Mouse (Mus musculus) embryonic facial prominence, embryonic 15.5 days (tissue): ENCODE results near the gene Anapc15-ps. TPM values are rescaled to one million over a fixed set of nuclear protein-coding genes. Genes with fewer than 3 reads are reported as not detected.
A peak's percentile ranks its signal among the peaks of the same experiment; 100 is the strongest.

Source experiments
- ATAC-seq: fragments of 200-750 bp; cut with Nextera tagmentation; 2 replicates; pipeline ENCODE4 v1.8.0; 2017; ENCODE audit warnings: low read depth, moderate TSS enrichment; ENCODE audit not compliant: insufficient number of reproducible peaks, low FRiP score, low TSS enrichment
- H3K27ac ChIP-seq: fragments of 300-500 bp; sonication (generic); replicated peaks from 2 replicates; pipeline ENCODE4 v1.5.1; 2015; ENCODE audit warnings: mild to moderate bottlenecking, inconsistent platforms
- H3K27me3 ChIP-seq: fragments of 300-500 bp; sonication (generic); 2 replicates; pipeline ENCODE4 v1.6.1; 2015; ENCODE audit warnings: inconsistent platforms
- H3K36me3 ChIP-seq: fragments of 300-500 bp; sonication (generic); 2 replicates; pipeline ENCODE4 v1.6.1; 2015; ENCODE audit warnings: mild to moderate bottlenecking, inconsistent platforms
- H3K4me1 ChIP-seq: fragments of 300-500 bp; sonication (generic); 2 replicates; pipeline ENCODE4 v1.6.1; 2015; ENCODE audit warnings: inconsistent platforms
- H3K4me2 ChIP-seq: fragments of 300-500 bp; sonication (generic); replicated peaks from 2 replicates; pipeline ENCODE4 v1.6.1; 2015; ENCODE audit warnings: mild to moderate bottlenecking, inconsistent platforms
- H3K4me3 ChIP-seq: fragments of 300-500 bp; sonication (generic); replicated peaks from 2 replicates; pipeline ENCODE4 v1.5.1; 2015; ENCODE audit warnings: mild to moderate bottlenecking, inconsistent platforms
- H3K9ac ChIP-seq: fragments of 300-500 bp; sonication (generic); 2 replicates; pipeline ENCODE4 v1.6.1; 2015; ENCODE audit warnings: inconsistent platforms
- H3K9me3 ChIP-seq: fragments of 300-500 bp; sonication (generic); replicated peaks from 2 replicates; pipeline ENCODE4 v1.6.1; 2016; ENCODE audit warnings: inconsistent platforms
- WGBS: fragments of 180-500 bp; shearing (Covaris S2); methylation state at CpG from one replicate; pipeline ENCODE4 v1.1.7; 2015; 5-methylcytosine and 5-hydroxymethylcytosine counted together
- polyA plus RNA-seq: library from polyadenylated mRNA; unstranded; fragments of >200 nt; fragmentation: Nextera tagmentation; extraction: Ambion mirVana; gene quantifications from 2 replicates; pipeline ENCODE4 v1.2.1, GENCODE M21; 2015

Gene Anapc15-ps
- polyA plus RNA-seq, 1 experiment from 2014 or later = not detected

GRCm38 (mm10) chr10:95689058-95689457, 15.8 kb upstream of the Anapc15-ps start:
- Histone ChIP-seq H3K27me3 (no peaks in the 10 kb centered on the region), H3K4me3 (no peak overlapping the region), H3K27ac (no peak overlapping the region), H3K4me2 (no peak overlapping the region), H3K4me1 (peaks cover 5% of the 10 kb centered on the region; the same call in 1 of the 2 replicates), H3K36me3 (no peaks in the 10 kb centered on the region), H3K9me3 (no peaks in the 10 kb centered on the region), H3K9ac (no peak overlapping the region)
- no peak for ATAC-seq
- 57% methylated on average over 7 of the region's 7 CpGs for whole genome bisulfite sequencing

- H3K9me3 ChIP-seq = no peaks in the 10 kb centered on the region
- no peak overlapping the region for H3K4me3 ChIP-seq
- no peak overlapping the region for H3K4me2 ChIP-seq
- ATAC-seq = no peak
- H3K4me1 ChIP-seq = peaks cover 5% of the 10 kb centered on the region; the same call in 1 of the 2 replicates
- H3K36me3 ChIP-seq = no peaks in the 10 kb centered on the region
- no peak overlapping the region for H3K27ac ChIP-seq
- no peaks in the 10 kb centered on the region for H3K27me3 ChIP-seq
- H3K9ac ChIP-seq = no peak overlapping the region
- 72% methylated on average over 21 of the region's 21 CpGs for WGBS
These were observed 14.4 kb upstream of the Anapc15-ps start for GRCm38 (mm10) chr10:95687558-95688141.

- 83% methylated on average over 4 of the region's 4 CpGs for WGBS
- Histone ChIP-seq H3K27ac (no peak overlapping the region), H3K36me3 (no peaks in the 10 kb centered on the region), H3K4me1 (peaks cover 5% of the 10 kb centered on the region; the same call in 1 of the 2 replicates), H3K4me2 (no peak overlapping the region), H3K9ac (no peak overlapping the region), H3K9me3 (no peaks in the 10 kb centered on the region), H3K27me3 (no peaks in the 10 kb centered on the region), H3K4me3 (no peak overlapping the region)
- ATAC-seq = no peak
These were observed 12.8 kb upstream of the Anapc15-ps start for GRCm38 (mm10) chr10:95686041-95686440.

- ATAC-seq = 0 out of 2 replicates have a peak, but pooled peaks have one; percentile 32
- Histone ChIP-seq H3K27me3 (no peaks in the 10 kb centered on the region), H3K4me2 (no peak overlapping the region), H3K36me3 (no peaks in the 10 kb centered on the region), H3K4me3 (no peak overlapping the region), H3K4me1 (peaks cover 5% of the 10 kb centered on the region), H3K27ac (no peak overlapping the region), H3K9me3 (no peaks in the 10 kb centered on the region), H3K9ac (no peak overlapping the region)
- WGBS = 37% methylated on average over 15 of the region's 15 CpGs
These were observed 11.7 kb upstream of the Anapc15-ps start for GRCm38 (mm10) chr10:95684782-95685555.

- no peak for ATAC-seq
- H3K4me1 ChIP-seq = peaks cover 5% of the 10 kb centered on the region
- 93% methylated on average over 4 of the region's 4 CpGs for WGBS
- no peaks in the 10 kb centered on the region for H3K36me3 ChIP-seq
- no peak overlapping the region for H3K4me2 ChIP-seq
- no peaks in the 10 kb centered on the region for H3K27me3 ChIP-seq
- no peak overlapping the region for H3K9ac ChIP-seq
- H3K4me3 ChIP-seq = no peak overlapping the region
- no peak overlapping the region for H3K27ac ChIP-seq
- H3K9me3 ChIP-seq = no peaks in the 10 kb centered on the region
These were observed 11.0 kb upstream of the Anapc15-ps start for GRCm38 (mm10) chr10:95684250-95684649.

GRCm38 (mm10) chr10:95683735-95684134, 10.5 kb upstream of the Anapc15-ps start:
- Histone ChIP-seq H3K4me2 (no peak overlapping the region), H3K27ac (no peak overlapping the region)
- WGBS = 99% methylated on average over 3 of the region's 3 CpGs

GRCm38 (mm10) chr10:95682964-95683363, 9.7 kb upstream of the Anapc15-ps start:
- no peaks in the 10 kb centered on the region for H3K9me3 ChIP-seq
- WGBS = 61% methylated on average over 10 of the region's 10 CpGs
- no peak overlapping the region for H3K4me3 ChIP-seq
- H3K4me1 ChIP-seq = peaks cover 8% of the 10 kb centered on the region
- ATAC-seq = no peak
- H3K4me2 ChIP-seq = no peak overlapping the region
- no peaks in the 10 kb centered on the region for H3K36me3 ChIP-seq
- H3K9ac ChIP-seq = no peak overlapping the region
- H3K27me3 ChIP-seq = no peaks in the 10 kb centered on the region
- no peak overlapping the region for H3K27ac ChIP-seq

More at GRCm38 (mm10) chr10:95683735-95684134, 10.5 kb upstream of the Anapc15-ps start:
- Histone ChIP-seq H3K4me1 (peaks cover 5% of the 10 kb centered on the region), H3K9ac (no peak overlapping the region), H3K27me3 (no peaks in the 10 kb centered on the region), H3K36me3 (no peaks in the 10 kb centered on the region), H3K9me3 (no peaks in the 10 kb centered on the region), H3K4me3 (no peak overlapping the region)
- ATAC-seq = no peak

GRCm38 (mm10) chr10:95682091-95682740, 9.0 kb upstream of the Anapc15-ps start:
- H3K9ac ChIP-seq = no peak overlapping the region
- no peak overlapping the region for H3K4me3 ChIP-seq
- no peak for ATAC-seq
- 73% methylated on average over 9 of the region's 9 CpGs for WGBS
- H3K27me3 ChIP-seq = no peaks in the 10 kb centered on the region
- H3K4me2 ChIP-seq = no peak overlapping the region
- no peaks in the 10 kb centered on the region for H3K36me3 ChIP-seq
- no peak overlapping the region for H3K27ac ChIP-seq
- H3K9me3 ChIP-seq = no peaks in the 10 kb centered on the region
- peaks cover 13% of the 10 kb centered on the region for H3K4me1 ChIP-seq

- Histone ChIP-seq H3K27me3 (no peaks in the 10 kb centered on the region), H3K4me3 (no peak overlapping the region), H3K27ac (no peak overlapping the region), H3K36me3 (no peaks in the 10 kb centered on the region), H3K9me3 (no peaks in the 10 kb centered on the region), H3K4me2 (no peak overlapping the region), H3K4me1 (peaks cover 13% of the 10 kb centered on the region), H3K9ac (no peak overlapping the region)
- no peak for ATAC-seq
- WGBS = 79% methylated on average over 4 of the region's 4 CpGs
These were observed 8.2 kb upstream of the Anapc15-ps start for GRCm38 (mm10) chr10:95681481-95681880.

- H3K27ac ChIP-seq = no peak overlapping the region
- H3K36me3 ChIP-seq = no peaks in the 10 kb centered on the region
- peaks cover 12% of the 10 kb centered on the region for H3K4me1 ChIP-seq
- no peak overlapping the region for H3K9ac ChIP-seq
- ATAC-seq = no peak
- no peaks in the 10 kb centered on the region for H3K9me3 ChIP-seq
- 60% methylated on average over 7 of the region's 7 CpGs for WGBS
- H3K4me2 ChIP-seq = peak overlapping the region; percentile 19; the same call in 1 of the 2 replicates
- H3K27me3 ChIP-seq = no peaks in the 10 kb centered on the region
- peak overlapping the region; percentile 16 for H3K4me3 ChIP-seq
These were observed 7.8 kb upstream of the Anapc15-ps start for GRCm38 (mm10) chr10:95681058-95681440.
